Mouse (Mus musculus) spleen, adult 2 months (tissue): ENCODE data around the gene Olfr1337.

ENCODE experiments used
- CTCF ChIP-seq: fragments of 200-500 bp; IDR thresholded peaks from 2 replicates; pipeline ENCODE4 v1.5.1; 2011; ENCODE audit warnings: mild to moderate bottlenecking, inconsistent platforms; ENCODE audit not compliant: insufficient read depth, insufficient read length, insufficient replicate concordance; ENCODE audit errors: extremely low read depth
- POLR2A ChIP-seq: fragments of 200-500 bp; IDR thresholded peaks from 2 replicates; pipeline ENCODE4 v1.6.1; 2011; ENCODE audit warnings: low read depth, low read length, inconsistent platforms

- TF ChIP-seq CTCF (no peak), POLR2A (no peak)
Measured at GRCm38 (mm10) chr4:118782486-118782885, at the start of gene Olfr1337.
